Mouse (Mus musculus): ENCODE results near the gene E130308A19Rik.
A peak's percentile ranks its signal among the peaks of the same experiment; 100 is the strongest.

Gene E130308A19Rik

DNA sequence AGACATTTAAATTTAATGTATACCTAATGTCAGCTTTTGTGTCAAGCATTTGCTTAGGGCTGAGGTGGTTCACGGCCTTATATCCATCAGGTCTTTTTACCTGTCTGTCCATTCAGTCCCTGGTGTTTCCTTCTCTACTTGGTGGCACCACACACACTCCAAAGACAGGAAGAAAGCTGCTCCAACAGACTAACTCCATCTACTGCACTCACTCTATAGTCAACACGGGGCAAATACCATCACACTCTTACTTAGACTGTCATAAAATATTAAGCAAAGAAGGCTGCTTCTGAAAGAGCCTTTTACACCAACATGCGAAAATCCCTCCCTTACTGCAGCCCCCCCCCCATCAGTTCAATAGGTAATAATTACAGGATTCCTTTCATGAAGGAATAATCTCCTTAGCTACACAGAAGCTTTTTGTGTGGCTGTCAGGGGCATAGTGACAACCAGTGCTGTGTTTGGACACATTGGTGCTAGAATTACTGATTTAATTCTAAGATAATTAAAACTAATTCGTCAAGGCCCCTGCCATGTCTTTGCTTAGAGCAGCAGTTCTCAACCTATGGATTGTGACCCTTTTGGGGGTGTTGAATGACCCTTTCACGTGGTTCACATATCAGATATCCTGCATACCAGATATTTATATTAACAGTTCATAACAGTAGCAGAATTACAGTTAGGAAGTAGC is 101.3 kb downstream of the E130308A19Rik start:
- DNase-seq (ENCODE audit: low spot score in 2 of 2) = no peak

DNA sequence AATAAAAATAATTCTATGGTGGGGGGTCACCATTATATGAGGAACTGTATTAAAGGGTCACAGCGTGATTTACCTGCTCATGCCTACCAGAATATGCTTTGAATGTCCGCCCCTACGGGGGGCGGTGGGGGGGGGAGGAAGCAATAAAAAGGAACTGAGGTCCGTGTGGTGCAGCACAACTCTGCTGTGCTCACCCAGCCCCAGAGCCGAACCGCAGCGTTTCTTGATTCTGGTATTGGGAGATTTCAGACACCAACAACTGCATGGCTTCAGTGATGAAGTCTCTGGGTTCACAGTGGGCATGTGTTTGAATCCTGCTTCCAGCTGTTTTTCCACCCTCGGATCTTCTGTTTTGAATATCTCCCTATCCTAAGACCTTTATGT is 101.9 kb downstream of the E130308A19Rik start:
- DNase-seq (ENCODE audit: low spot score in 2 of 2) = no peak

DNA sequence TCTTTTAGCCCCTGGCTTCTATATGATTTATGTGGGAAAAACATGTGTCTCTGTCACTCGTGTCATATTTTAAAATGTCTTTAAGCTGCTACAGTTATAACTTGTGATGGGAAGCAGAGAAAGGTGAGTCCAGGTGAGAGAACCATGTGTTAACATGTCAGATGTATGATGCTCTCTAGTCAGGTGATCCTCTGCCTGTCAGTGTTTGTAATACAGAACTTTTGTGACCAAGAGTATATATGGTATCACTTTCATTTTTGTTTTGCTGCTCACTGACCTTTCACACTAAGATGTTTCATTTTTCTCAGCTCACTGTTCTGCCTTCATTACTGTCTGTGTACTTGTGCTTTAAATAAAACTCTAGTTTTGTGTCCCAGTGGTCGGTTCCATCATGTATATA is 102.8 kb downstream of the E130308A19Rik start:
- DNase-seq (ENCODE audit: low spot score in 2 of 2) = no peak

DNA sequence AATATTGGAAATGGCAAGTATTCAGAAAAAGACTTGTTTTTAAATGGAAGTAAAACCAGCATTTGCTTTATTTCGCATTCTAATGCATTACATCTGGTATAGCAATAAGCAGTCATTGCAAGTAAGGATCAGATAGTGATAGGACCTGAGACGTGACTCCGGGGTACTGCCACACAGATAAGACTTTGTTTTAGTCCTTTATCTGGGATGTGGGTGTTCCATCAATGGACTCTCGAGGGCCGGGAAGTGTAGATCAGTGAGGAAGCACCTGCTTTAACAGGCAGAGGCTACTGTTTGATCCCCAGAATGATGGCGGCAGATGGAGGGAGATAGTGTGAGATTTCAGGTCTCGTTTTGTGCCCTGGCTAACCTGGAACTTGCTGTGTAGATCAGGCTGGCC is 105.5 kb downstream of the E130308A19Rik start:
- DNase-seq (ENCODE audit: low spot score in 2 of 2) = no peak

- DNase-seq (ENCODE audit: low spot score in 2 of 2) = no peak
Measured at GRCm38 (mm10) chr4:59739321-59739720, 113.3 kb downstream of the E130308A19Rik start.

GRCm38 (mm10) chr4:59739882-59740281 is 113.9 kb downstream of the E130308A19Rik start:
- DNase-seq (ENCODE audit: low spot score in 2 of 2) = no peak

DNA sequence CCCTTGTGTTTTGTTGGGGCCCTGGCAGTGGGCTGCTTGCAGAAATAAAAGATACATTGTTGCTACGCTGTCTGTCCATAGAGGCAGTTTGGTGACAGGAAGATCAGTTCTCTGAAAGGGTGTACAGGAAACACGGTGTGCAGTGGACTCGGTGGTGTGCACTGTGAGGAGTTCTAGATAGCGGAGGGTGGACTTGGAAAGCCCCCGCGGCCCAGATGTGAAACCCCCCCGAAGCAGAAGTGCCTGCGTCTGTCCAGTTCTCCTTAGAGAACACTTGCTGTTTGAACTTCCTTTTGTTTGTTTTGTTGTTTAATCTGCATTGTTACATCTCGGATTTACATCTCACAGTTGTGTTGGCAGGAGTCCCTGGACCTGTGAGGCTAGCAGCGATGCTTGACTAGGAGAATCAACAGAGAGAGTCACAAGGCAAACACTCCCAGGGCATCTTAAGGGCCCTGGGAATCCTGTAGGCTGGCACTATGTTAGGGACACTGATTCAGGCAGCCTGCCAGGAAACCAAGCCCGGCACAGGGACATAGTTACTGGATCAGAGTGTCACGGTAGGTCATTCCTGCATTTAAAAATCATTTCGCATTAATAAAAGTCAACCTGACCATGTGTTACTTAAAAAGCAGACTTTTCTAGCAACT is 127.6 kb downstream of the E130308A19Rik start:
- no peak for DNase-seq (ENCODE audit: low spot score in 2 of 2)

DNA sequence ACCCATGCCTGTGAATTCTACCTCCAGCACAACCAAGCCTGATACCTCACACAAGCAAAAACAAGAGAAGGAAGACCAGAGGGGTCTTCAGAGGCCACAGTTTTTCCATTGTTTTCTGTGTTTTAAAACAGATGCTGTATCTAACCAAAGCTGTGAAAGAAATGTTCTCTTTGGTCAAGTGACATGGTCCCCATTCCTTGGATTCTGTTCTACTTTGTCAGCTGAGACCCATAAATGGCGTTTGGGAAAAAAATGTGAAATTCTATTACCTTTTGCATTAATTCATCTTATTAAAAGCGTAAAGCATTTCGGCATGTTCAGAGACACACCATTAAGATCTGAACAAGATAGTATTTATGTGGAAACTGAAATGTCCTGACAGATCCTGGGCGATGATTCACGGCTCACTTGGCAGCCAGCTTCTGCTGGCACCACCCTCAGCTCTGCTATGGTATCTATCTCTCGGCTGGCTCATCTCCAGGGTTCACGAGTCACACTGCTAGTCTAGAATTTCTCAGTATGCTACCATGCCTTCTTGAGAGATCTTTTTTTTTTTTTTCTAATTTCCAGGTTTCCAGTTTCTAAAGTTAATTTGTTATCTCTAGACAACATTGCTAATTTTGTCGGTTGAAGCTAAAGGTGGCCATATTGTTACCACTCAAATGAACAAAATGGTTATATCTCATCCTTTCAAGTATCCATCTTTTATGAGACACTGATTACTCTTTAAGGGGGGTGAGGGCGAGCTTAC is 130.5 kb downstream of the E130308A19Rik start:
- DNase-seq (ENCODE audit: low spot score in 2 of 2) = peak in 1 of 2 experiments; percentile 36

DNA sequence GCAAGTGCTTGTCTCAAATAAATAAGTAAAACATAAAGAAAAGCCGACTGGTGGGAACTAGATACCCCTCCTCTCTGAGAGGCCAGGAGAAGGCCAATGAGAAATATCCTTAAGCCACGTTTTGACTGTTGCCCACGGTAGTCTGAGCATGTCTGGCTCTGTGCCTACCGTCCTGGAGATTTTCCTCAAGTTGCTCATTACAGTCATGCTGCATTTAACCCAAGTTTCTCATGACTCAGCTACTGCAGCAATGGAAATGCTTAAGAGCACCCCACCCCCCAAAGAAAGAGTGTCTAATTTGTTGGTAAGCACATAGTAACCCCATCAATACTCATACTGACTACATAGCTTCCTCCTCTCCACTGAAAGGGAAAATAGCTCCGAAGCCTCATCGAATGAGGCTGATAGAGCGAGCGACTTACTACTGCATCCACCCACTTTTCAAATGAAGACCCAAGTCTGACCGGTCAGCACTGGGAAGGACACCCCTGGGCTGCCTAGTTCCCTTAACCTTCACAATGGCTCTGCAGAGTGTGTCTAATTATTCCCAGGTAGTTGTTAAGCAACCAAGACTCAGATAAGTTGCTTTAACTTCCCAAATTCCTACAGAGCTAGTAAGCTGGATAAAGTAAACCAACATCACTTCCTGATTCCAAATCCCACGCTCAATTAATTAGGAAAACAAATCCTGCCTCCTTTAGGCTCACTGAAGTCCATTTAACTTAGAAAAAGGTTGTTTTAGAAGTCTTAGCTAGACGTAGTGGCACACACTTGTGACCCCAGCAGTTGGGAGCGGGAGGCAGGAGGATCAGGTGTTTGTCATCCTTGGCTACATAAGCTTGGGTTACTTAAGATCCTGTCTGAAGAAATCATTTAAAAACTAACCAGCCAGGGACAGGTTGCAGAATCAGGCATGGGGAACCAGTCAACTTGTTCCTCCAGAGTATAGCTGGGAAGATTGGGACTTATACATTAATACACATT is 131.7 kb downstream of the E130308A19Rik start:
- DNase-seq (ENCODE audit: low spot score in 2 of 2) = no peak

- no peak for DNase-seq (ENCODE audit: low spot score in 2 of 2)
Measured at GRCm38 (mm10) chr4:59760016-59760415, 134.0 kb downstream of the E130308A19Rik start.

DNA sequence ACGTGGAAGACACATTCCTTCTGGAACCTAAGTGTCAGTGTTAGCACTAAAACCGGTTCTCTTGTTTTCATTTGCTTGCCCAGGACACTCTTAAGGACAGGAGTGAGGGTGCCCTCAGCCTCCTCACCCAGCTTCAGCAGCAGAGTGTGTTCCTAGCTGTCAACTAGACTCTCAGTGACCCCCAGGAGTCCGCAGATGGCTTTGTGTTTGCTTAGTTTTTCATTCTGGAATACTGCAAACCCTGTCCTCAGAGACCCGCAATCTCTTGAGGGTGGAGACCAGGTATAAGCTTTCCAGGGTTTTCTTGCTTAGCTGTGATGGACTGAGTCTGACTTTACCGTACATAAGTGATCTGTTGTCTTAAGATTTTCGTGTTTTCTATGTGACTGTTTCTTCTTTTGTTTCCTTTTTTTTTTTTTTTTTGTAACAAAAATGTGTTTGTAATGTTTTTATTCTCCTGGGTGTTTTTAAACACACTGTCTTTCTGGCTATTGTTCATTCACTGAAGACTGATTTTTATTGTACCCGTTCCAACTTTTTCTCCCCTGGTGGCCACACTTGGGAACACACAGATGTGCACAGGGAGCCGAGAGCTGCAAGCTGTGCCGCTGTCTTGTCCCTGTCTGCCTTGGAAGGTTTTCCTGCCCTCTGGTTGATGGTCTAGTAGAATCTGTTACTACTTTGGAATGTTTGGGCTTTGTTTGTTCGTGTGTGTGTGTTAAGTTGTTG is 134.8 kb downstream of the E130308A19Rik start:
- peak; percentile 40 to 64 for DNase-seq (ENCODE audit: low spot score in 2 of 2)

GRCm38 (mm10) chr4:59761365-59761729 is 135.3 kb downstream of the E130308A19Rik start:
- DNase-seq (ENCODE audit: low spot score in 2 of 2) = no peak

GRCm38 (mm10) chr4:59764950-59765349 is 138.9 kb downstream of the E130308A19Rik start:
- no peak for DNase-seq (ENCODE audit: low spot score in 2 of 2)

DNA sequence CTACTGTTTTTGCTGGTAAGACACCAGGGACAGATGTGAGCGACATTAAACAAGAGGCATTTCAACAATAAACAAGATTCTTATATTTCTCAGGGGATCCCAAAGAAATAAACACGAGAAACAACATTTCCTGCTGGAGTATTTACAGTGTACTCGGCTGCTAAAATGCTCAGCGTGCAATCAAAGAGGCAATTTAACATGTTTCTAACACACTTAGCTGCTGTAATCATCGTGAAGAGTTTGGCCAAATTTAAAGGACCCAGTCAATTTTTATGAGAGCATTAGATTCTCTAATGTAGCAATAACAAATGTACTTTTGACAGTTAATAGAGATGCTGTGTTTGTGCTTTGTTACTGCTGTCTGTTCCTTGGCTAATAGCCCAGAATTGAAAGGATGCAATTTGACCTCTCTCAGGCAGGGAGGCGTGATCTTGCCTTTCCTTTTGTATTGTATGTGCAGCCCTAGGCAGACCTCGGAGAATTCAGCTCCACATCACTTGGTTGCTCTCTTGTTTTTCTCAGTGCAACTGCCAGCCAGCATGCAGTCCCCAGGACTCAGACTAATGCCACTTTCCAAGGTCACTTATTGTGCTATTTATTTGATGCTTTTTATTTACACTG is 139.5 kb downstream of the E130308A19Rik start:
- no peak for DNase-seq (ENCODE audit: low spot score in 2 of 2)

DNA sequence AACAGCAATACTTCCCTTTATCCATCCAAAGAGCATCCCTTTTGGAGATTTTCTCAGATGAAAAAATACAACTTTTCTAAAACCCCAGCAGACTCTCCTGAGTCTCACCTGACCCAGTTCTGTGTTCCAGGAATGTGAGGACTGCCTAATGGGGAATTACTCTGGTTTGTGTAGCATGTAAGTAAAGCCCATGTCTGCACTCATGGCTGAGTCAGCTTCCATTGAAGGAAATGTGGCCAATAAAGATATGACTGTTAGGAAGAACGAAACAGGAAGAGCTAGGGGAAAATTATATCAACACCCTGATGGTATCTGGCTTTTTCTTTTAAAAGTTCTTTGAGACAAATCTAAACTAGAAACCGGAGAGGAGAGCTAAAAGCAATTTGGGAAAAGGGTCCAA is 141.7 kb downstream of the E130308A19Rik start:
- no peak for DNase-seq (ENCODE audit: low spot score in 2 of 2)

- DNase-seq (ENCODE audit: low spot score in 2 of 2) = no peak
Measured at GRCm38 (mm10) chr4:59772171-59772879, 146.3 kb downstream of the E130308A19Rik start.

- DNase-seq (ENCODE audit: low spot score in 2 of 2) = no peak
Measured at GRCm38 (mm10) chr4:59777828-59778227, 151.8 kb downstream of the E130308A19Rik start.

DNA sequence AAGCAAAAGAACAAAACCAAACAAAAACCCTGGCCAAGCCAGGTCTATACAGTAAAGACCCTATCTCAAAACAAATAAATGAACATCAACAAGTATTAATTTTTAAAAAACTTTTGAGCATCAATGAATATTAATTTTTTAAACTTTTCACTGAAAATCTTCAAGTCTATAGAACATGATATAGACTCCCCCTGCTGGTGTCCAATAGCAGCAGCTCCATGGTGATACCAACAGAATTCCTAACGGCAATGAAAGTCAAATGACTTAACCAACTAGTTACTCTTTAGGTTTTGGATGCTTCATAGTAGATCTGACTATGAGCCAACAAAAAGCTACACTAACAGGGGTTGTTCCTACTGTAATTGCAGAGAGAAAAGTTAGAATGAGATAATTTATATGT is 154.6 kb downstream of the E130308A19Rik start:
- no peak for DNase-seq (ENCODE audit: low spot score in 2 of 2)

GRCm38 (mm10) chr4:59782853-59783684 is 157.1 kb downstream of the E130308A19Rik start:
- no peak for DNase-seq (ENCODE audit: low spot score in 2 of 2)
